Mouse (Mus musculus) layer of hippocampus, adult 18-20 months (tissue): ENCODE measurements at regions not wholly inside any gene's neighbourhood (a gene's known extent, or its start where the extent isn't known, plus 50 kb on each side); places are given as distances from the start of the nearest gene placed in this dataset.

Source experiments
- DNase-seq, 2 experiments: peaks; one replicate each; pipeline ENCODE4 v3.0.0; 2022; ENCODE audit warnings: low spot score in 2 of 2

DNA sequence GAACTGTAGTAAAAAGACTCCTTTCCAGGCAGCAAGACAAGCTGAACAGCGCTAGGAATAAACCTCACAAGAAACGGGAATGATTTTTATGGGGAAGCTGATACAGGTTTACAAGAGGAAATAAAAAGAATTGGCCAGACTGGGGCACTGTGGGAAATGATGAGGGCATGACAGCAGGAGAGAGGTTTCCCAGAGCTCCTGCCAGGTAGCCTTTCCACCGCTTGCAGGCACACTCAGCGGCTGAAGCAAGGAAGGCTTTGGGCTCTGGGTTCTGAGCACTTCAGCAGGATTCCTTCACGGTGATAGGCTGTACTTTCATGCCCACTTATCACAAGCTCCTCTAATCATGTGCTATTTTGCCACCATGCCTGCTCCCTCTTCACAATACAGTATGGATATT is 114.2 kb upstream of the Syt13 start:
- DNase-seq: no peak

DNA sequence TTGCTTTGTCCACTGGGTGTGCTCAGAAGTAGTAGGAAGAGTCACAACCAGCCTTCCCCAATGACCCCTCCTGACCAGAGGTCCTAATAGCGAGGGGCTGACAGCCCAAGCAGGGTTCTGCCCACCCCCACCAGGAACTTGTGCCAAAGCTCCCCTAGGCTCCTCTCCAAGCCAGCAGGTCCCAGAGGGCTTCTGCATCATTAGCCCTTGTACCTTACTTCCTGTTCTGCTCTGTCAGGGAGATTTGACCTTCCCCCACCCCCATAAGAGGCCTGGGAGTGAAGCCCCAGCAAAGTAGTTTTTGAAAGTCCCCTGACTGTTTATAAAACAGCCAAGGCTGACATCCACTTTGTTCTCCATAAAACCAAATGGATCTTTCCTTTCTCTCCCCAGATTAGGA is 110.0 kb upstream of the Syt13 start:
- DNase-seq: no peak

DNA sequence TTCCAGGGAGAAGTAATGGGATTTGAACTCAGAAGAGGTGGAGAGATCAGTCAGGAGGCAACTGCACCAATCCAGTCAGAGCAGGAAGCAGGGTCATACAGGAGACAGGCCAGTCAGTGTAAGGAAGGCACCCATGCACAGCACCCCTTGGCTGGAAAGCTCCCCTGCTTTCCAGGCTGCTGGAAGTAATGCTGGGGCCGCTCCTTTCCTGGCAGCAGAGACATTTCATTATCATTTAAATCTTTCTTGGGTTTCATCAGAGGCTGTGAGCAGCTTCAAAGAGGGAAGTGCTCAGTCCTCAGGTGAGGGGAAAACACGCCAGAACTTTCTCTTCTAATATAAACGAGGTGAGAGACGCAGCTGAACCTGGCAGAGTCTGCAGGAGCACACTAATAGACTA is 109.1 kb upstream of the Syt13 start:
- no peak for DNase-seq

DNA sequence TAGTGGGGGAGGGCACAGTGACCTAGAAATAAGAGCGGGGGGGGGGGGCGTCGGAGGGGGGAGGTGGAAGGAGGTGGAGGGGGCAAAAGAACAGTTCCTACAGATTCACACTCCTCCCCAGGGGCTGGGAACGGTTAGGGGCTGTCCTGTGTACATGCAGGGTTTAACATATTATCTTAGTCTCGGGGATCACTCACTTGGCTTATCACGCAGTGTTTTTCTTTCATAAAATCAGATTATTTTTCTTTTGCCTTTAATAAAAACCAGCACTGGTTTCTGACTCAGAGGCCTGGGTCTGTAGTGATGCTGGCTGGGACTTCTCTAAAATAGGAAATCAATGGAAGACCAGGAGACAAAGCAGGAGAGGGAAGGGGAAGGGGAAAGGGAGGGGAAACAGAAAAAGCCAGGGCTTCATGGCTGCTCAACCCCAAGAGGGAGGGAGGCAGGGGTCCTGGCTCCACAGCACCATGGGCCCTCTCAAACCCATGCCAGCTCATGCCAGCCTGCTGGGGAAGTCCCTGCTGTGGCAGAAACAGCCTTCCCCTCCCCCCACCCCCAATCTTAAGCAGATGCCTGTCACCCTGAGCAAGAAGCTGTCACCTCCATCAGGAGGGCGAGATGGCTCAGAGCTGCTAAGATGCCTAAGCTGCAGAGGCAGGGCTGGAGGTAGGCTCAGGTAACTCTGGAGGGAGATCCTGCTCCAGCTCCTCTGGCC is 108.3 kb upstream of the Syt13 start:
- DNase-seq: no peak

- no peak for DNase-seq
These were observed 107.5 kb upstream of the Syt13 start for GRCm38 (mm10) chr2:92807404-92807803.

- DNase-seq: no peak
These were observed 106.8 kb upstream of the Syt13 start for GRCm38 (mm10) chr2:92808121-92808520.

DNA sequence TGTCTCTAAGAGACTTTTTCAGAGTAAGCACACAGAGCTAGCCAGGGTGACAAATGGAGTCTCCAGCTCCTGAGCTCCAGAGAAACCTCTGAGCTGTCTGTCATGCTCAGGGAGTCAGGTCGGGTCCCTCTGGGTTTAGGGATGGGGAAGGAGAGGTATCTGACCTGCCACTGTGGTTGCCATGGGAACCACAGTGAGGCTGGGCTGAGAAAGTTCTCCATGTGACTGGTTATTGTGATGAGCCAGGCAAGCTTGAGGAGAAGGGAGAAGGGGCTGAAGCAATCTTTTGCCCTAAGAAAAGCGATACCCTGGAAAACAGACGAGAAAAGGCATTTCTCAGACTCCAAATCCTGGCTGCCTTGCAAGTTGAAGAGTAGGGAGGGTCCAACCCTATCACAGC is 105.7 kb upstream of the Syt13 start:
- DNase-seq: no peak

GRCm38 (mm10) chr2:92809681-92810323 is 105.1 kb upstream of the Syt13 start:
- DNase-seq: no peak

- peak; percentile 49 to 89 for DNase-seq
These were observed 103.9 kb upstream of the Syt13 start for GRCm38 (mm10) chr2:92810956-92811355.

DNA sequence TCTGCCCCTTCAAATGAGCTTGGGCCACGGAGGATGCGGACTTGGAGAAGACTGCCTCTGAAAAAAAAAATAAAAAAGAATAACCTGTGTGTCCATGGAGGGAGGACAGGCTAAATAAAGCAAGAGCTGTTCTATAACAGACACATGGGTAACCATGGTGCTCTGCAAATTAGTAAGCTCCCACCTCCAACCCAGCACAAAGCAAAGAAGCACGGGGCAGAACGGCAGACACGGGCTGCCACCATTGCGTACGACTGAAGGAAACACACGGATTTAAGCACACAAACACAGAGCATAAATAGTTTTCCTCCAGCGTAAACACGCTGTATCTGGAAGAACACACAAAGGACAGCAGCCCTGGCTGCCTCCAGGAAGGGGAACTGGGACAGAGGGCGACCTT is 101.9 kb upstream of the Syt13 start:
- DNase-seq: peak; percentile 49 to 74

GRCm38 (mm10) chr2:92819586-92819985 is 95.3 kb upstream of the Syt13 start:
- no peak for DNase-seq

GRCm38 (mm10) chr2:92824325-92824724 is 90.6 kb upstream of the Syt13 start:
- DNase-seq: no peak

GRCm38 (mm10) chr2:92825395-92825794 is 89.5 kb upstream of the Syt13 start:
- DNase-seq: no peak

- no peak for DNase-seq
These were observed 84.8 kb upstream of the Syt13 start for GRCm38 (mm10) chr2:92830134-92830533.

- DNase-seq: no peak
These were observed 83.1 kb upstream of the Syt13 start for GRCm38 (mm10) chr2:92831784-92832183.

GRCm38 (mm10) chr2:92836203-92836602 is 78.7 kb upstream of the Syt13 start:
- DNase-seq: no peak

GRCm38 (mm10) chr2:92838012-92838411 is 76.9 kb upstream of the Syt13 start:
- no peak for DNase-seq

- peak; percentile 62 to 77 for DNase-seq
These were observed 74.9 kb upstream of the Syt13 start for GRCm38 (mm10) chr2:92840009-92840408.

- DNase-seq: no peak
These were observed 73.3 kb upstream of the Syt13 start for GRCm38 (mm10) chr2:92841626-92842025.

- no peak for DNase-seq
These were observed 69.7 kb upstream of the Syt13 start for GRCm38 (mm10) chr2:92845061-92845769.

- peak in 1 of 2 experiments; percentile 51 for DNase-seq
These were observed 65.9 kb upstream of the Syt13 start for GRCm38 (mm10) chr2:92848962-92849361.

- peak in 1 of 2 experiments; percentile 57 for DNase-seq
These were observed 63.6 kb upstream of the Syt13 start for GRCm38 (mm10) chr2:92851336-92851735.
